Mouse (Mus musculus) thymus, postnatal 10 days (tissue): ENCODE results near the gene Mtx2.

Experiments used
- DNase-seq, 2 experiments: peaks; one replicate each; pipeline ENCODE4 v3.0.0; 2021; ENCODE audit warnings: low spot score in 2 of 2

The Mtx2 gene

GRCm38 (mm10) chr2:74825730-74826430, at the start of gene Mtx2:
Gene Mtx2 (plus strand): TSS chr2:74825803.
- peak; percentile 62 to 64 for DNase-seq

GRCm38 (mm10) chr2:74777536-74778275, 47.9 kb upstream of the Mtx2 start:
- no peak for DNase-seq

GRCm38 (mm10) chr2:74781386-74781785, 44.2 kb upstream of the Mtx2 start:
- no peak for DNase-seq

- no peak for DNase-seq
Observed at GRCm38 (mm10) chr2:74795531-74795930, 30.1 kb upstream of the Mtx2 start.

GRCm38 (mm10) chr2:74808431-74808830, 17.2 kb upstream of the Mtx2 start:
- no peak for DNase-seq

GRCm38 (mm10) chr2:74822654-74823053, 2.9 kb upstream of the Mtx2 start:
- no peak for DNase-seq

GRCm38 (mm10) chr2:74825371-74825729, 253 bp upstream of the Mtx2 start:
- DNase-seq, result no peak

GRCm38 (mm10) chr2:74846992-74847391, 21.4 kb downstream of the Mtx2 start:
- no peak for DNase-seq

- DNase-seq, result no peak
Observed at GRCm38 (mm10) chr2:74847516-74847915, 21.9 kb downstream of the Mtx2 start.

GRCm38 (mm10) chr2:74850036-74850435, 24.4 kb downstream of the Mtx2 start:
- DNase-seq, result no peak

- no peak for DNase-seq
Observed at GRCm38 (mm10) chr2:74862070-74862476, 36.5 kb downstream of the Mtx2 start.

GRCm38 (mm10) chr2:74865414-74865813, 39.8 kb downstream of the Mtx2 start:
- no peak for DNase-seq

- no peak for DNase-seq
Observed at GRCm38 (mm10) chr2:74874043-74874442, 48.4 kb downstream of the Mtx2 start.

GRCm38 (mm10) chr2:74884357-74884756, 58.8 kb downstream of the Mtx2 start:
- no peak for DNase-seq

- DNase-seq, result no peak
Observed at GRCm38 (mm10) chr2:74891868-74892267, 66.3 kb downstream of the Mtx2 start.

GRCm38 (mm10) chr2:74892881-74893615, 67.4 kb downstream of the Mtx2 start:
- no peak for DNase-seq

GRCm38 (mm10) chr2:74894061-74894460, 68.5 kb downstream of the Mtx2 start:
- DNase-seq, result no peak

- DNase-seq, result no peak
Observed at GRCm38 (mm10) chr2:74899973-74900372, 74.4 kb downstream of the Mtx2 start.

GRCm38 (mm10) chr2:74901764-74902295, 76.2 kb downstream of the Mtx2 start:
- no peak for DNase-seq

- DNase-seq, result no peak
Observed at GRCm38 (mm10) chr2:74907368-74908291, 82.0 kb downstream of the Mtx2 start.

- DNase-seq, result no peak
Observed at GRCm38 (mm10) chr2:74912031-74912430, 86.4 kb downstream of the Mtx2 start.
